Mouse (Mus musculus): Measurements from ENCODE around the gene Fgf14.
"Not testable (repeated sequence)": the region's sequence is repeated elsewhere in the genome, so short reads cannot be mapped to it uniquely, and the experiment has no call there.

The Fgf14 gene

GRCm38 (mm10) chr14:124676506-124677177 lies at the start of gene Fgf14:
Fgf14 (minus strand) TSS chr14:124677127.
- in situ Hi-C loops (cut with MboI, MseI) = no loop called here

- in situ Hi-C loops (cut with MboI, MseI) = no loop called here
Measured at GRCm38 (mm10) chr14:124677379-124677778, 452 bp upstream of the Fgf14 start.

- in situ Hi-C loops (cut with MboI, MseI) = no loop called here
Measured at GRCm38 (mm10) chr14:124675654-124676505, 1.0 kb downstream of the Fgf14 start.

DNA sequence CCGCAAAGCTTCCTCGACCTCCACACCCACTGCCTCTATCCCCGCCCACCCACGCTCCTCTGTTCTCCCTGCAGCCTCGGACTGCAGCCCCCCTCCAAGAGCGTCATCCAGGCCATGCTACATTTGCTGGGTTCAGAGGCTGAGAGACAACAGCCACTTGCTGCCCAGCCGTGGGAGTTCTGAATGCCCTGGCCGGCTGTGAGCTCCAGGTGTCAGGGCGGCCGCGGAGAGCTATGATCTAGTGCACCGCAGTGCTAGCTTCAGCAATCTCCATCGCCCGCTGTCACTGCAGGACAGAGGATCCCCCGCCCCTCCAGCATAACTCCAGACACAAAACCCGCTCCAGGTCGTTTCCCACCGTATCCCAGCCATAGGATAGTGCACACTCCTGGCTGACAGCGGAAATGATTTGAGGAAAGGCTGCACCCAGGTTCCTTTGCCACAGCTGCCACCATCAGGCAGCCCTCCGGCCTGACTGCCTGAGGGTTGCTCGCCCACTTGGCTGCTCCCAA lies 1.7 kb downstream of the Fgf14 start:
- in situ Hi-C loops (cut with MboI, MseI) = no loop called here

GRCm38 (mm10) chr14:124674536-124675141 lies 2.3 kb downstream of the Fgf14 start:
- in situ Hi-C loops (cut with MboI, MseI) = no loop called here

DNA sequence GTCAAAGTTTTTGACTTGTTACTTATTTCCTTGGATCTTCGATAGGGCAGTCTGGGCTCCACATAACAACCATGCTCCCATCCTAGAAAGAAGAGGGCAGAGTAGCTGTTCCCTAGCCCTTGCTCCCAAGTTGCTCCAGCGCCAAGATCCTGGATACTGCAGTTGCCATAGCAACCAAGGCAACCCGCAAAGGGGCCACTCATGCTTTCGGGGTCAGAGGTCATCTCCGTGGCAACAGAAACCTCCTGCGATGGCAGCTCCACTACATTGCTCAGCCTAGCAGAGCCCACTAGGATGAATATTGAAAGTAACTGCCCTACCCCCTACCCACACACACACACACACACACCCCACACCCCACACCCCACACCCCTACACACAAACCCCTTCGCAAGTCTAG lies 7.2 kb downstream of the Fgf14 start:
- in situ Hi-C loops (cut with MboI, MseI) = no loop called here

DNA sequence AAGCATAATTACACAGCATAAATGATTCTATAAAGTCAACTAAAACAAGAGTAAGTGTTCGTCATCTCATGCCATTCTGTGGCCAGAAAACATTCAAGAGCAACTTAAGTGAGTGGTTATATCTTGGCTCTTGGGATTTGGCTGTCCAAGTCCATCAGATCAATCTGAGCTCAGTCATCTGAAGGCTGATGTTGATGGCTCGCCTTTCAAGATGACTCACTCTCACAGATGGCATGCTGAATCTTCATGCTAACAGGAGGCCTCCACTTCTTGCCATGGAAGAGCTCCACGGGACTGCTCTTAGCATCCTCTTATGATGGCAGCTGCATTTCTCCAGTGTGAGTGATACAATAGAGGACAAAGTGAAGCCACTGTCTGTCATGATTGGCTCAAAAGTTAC lies 34.1 kb downstream of the Fgf14 start:
- in situ Hi-C loops (cut with MboI, MseI) = no loop called here

- in situ Hi-C loops (cut with MboI, MseI) = no loop called here
Measured at GRCm38 (mm10) chr14:124634881-124635280, 42.0 kb downstream of the Fgf14 start.

DNA sequence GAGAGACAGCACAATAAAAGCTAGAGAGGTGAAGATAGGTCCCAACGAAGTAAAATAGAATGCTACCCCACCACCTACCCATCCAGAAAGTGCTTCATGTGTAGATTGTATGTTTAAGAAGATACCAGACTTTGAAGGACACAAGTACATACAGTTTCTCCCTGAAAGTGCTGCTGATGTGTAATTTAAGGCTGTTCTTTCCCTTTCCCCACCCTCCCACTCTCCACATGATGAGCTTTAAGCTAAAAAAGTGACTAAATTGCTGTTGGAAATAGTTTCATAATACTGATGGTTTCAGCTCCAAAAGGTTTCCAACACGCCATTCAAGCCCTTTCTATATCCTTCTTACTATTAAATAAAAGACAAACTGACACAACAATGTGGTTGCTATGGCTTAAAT lies 63.5 kb downstream of the Fgf14 start:
- in situ Hi-C loops (cut with MboI, MseI) = no loop called here

GRCm38 (mm10) chr14:124606036-124606711 lies 70.8 kb downstream of the Fgf14 start:
- in situ Hi-C loops (cut with MboI, MseI) = no loop called here

DNA sequence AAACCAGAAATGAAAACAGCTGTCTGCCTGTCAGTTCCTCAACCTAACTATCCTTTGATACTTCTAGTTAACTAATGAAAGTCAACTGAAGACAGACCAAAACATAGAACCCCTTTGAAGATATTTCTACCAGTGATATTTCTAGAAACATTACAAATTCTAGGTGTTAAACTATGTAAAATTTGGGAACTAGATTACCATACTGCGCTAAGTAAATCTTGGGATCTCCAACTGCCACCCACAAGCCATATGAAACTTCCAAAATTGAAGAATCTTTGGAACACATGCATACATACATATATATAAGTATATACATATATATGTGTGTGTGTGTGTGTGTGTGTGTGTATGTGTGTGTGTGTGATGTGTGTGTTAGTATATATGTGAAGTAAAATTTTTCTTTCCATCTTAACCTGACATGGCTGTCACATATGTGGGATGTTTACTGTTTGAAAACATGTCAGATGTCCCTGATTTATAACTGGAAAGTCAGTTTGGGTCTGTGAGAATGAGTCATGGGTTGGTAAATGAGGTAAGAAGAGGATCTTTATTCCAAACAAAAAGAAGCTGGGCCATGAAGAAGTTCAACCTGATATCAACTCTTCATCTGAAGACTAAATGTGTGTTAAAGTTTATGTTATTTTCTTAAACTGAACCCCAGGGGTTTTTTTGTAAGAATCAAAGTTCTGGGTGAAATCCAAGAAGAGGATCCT lies 71.7 kb downstream of the Fgf14 start:
- in situ Hi-C loops (cut with MboI, MseI) = no loop called here

DNA sequence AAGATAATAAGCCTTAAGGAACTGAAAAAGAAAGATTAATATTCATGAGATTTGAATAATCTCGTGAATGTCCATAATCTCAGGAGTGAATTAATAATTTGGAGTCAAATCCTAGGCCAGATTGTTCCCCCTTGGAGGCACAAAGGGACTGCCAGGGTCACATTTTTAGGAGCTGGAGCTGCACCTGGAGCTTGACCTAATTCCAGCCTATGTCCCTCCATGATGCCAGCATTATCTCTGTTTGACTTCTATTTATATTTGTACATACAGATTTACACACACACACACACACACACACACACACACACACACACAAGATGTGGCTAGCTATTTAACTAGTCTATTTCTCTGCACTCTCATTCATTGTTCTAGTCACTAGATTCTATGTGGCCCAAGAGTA lies 100.4 kb downstream of the Fgf14 start:
- in situ Hi-C loops (cut with MboI, MseI) = no loop called here

- in situ Hi-C loops (cut with MboI, MseI) = no loop called here
Measured at GRCm38 (mm10) chr14:124575130-124575885, 101.6 kb downstream of the Fgf14 start.

- in situ Hi-C loops (cut with MboI, MseI) = no loop called here
Measured at GRCm38 (mm10) chr14:124566445-124566844, 110.5 kb downstream of the Fgf14 start.

GRCm38 (mm10) chr14:124561544-124561943 lies 115.4 kb downstream of the Fgf14 start:
- in situ Hi-C loops (cut with MboI, MseI) = no loop called here

DNA sequence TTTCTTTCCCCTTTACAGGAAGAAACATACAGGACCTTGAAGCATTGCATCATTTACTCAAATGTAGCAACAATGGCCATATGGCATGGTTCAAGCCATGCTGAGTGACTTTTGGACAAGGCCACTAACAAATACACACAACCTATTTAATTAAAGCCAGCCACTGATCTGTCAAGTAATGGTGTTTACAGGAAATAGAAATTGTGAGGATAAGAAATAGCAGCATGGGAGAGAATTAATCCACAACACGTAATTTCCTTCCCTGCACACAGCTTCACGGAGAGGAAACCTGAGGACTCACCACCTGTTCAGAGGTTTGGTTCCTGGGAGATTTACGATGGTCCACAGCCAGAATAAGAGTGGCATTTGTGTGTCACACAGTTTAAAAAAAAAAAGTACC lies 140.8 kb downstream of the Fgf14 start:
- in situ Hi-C loops (cut with MboI, MseI) = no loop called here

DNA sequence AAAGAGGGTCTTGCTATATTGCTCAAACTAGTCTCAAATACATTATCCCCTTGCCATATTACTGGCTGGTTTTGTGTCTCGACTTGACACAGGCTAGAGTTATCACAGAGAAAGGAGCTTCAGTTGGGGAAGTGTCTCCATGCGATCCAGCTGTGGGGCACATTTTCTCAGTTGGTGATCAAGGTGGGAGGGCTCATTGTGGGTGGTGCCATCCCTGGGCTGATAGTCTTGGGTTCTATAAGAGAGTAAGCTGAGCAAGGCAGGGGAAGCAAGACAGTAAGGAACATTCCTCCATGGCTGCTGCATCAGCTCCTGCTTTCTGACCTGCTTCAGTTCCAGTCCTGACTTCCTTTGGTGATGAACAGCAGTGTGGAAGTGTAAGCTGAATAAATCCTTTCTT lies 141.6 kb downstream of the Fgf14 start:
- in situ Hi-C loops (cut with MboI, MseI) = not testable (repeated sequence)

GRCm38 (mm10) chr14:124532051-124532450 lies 144.9 kb downstream of the Fgf14 start:
- in situ Hi-C loops (cut with MboI, MseI) = no loop called here

DNA sequence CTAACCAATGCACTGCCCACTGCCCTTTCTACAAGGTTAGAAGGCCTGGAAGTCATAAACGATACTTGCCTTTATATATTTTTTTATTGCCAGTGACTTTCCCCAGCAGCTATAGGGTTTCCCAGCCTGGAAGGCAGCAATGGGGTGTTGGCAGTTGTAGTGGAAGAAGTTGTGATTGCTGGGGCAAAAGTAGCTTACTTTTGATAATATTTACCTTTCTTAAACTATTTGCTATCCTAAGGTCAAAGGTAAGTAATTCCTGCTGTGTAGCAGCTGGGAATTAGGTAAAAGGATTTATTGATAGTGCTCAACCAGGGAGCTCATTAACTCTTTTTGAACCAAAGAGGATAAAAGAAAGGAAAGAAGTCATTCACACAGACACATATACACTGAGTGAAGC lies 164.9 kb downstream of the Fgf14 start:
- in situ Hi-C loops (cut with MboI, MseI) = no loop called here

- in situ Hi-C loops (cut with MboI, MseI) = no loop called here
Measured at GRCm38 (mm10) chr14:124488971-124489370, 188.0 kb downstream of the Fgf14 start.
